Mouse (Mus musculus): ENCODE results near the gene Fryl.

- TF ChIP-seq POLR2A (IDR thresholded peaks at IDR 0.05; ENCODE audit: low read depth, low read length) (no peak), CTCF (conservative IDR thresholded peaks at IDR 0.05; ENCODE audit: insufficient read depth, insufficient read length, low read depth, low read length) (no peak)
Observed at GRCm38 (mm10) chr5:73235201-73235600, 21.2 kb downstream of the Fryl start.

Data from kidney, adult 2 months (tissue).